Mouse (Mus musculus): ENCODE measurements at regions not wholly inside any gene's neighbourhood (a gene's known extent, or its start where the extent isn't known, plus 50 kb on each side); places are given as distances from the start of the nearest gene placed in this dataset.

- no peak for TF ChIP-seq POLR2A (IDR thresholded peaks at IDR 0.05; ENCODE audit: insufficient read length, low read depth)
- no peak for TF ChIP-seq TCF12 (IDR thresholded peaks at IDR 0.05; ENCODE audit: insufficient read depth, poor library complexity, severe bottlenecking)
- TF ChIP-seq POLR2AphosphoS2 (IDR thresholded peaks at IDR 0.05; ENCODE audit: insufficient read length, low read depth): no peak
- TF ChIP-seq MAX (IDR thresholded peaks at IDR 0.05; ENCODE audit: low read depth): no peak
- TF ChIP-seq E2F4 (IDR thresholded peaks at IDR 0.05; ENCODE audit: insufficient read depth): no peak
- TF ChIP-seq MYOD1 (IDR thresholded peaks at IDR 0.05; ENCODE audit: control insufficient read depth in 1 of 3, insufficient read length in 2 of 3, low read depth in 2 of 3): no peak
- TF ChIP-seq REST (IDR thresholded peaks at IDR 0.05; ENCODE audit: insufficient read depth, insufficient read length): no peak
- TF ChIP-seq MYOG (IDR thresholded peaks at IDR 0.05; ENCODE audit: control insufficient read depth in 1 of 3, insufficient read depth in 1 of 3, insufficient read length in 2 of 3, low read depth in 2 of 3): no peak
These were observed 106.9 kb upstream of the Kcnj15 start for GRCm38 (mm10) chr16:95150499-95150898.
